Mouse (Mus musculus): ENCODE measurements around the gene Slc16a4.

GRCm38 (mm10) chr3:107330503-107331424 is 39.7 kb downstream of the Slc16a4 start:
- no peak for TF ChIP-seq MAFK (IDR thresholded peaks at IDR 0.05; ENCODE audit: insufficient read depth, low read depth, low read length)
- no peak for TF ChIP-seq ZNF384 (IDR thresholded peaks at IDR 0.05; ENCODE audit: low read depth, low read length)
- TF ChIP-seq ZC3H11A (IDR thresholded peaks at IDR 0.05; ENCODE audit: borderline replicate concordance, low read depth, low read length): no peak
- TF ChIP-seq HCFC1 (IDR thresholded peaks at IDR 0.05; ENCODE audit: borderline replicate concordance, insufficient read depth, low read length): no peak
